Mouse (Mus musculus) cerebellum, adult 11 months (tissue): ENCODE data around the gene P4hb.
"Not testable (repeated sequence)": the region's sequence is repeated elsewhere in the genome, so short reads cannot be mapped to it uniquely, and the experiment has no call there.

ENCODE experiments used
- DNase-seq: peaks from one replicate; pipeline ENCODE4 v3.0.0; 2022

P4hb gene

GRCm38 (mm10) chr11:120535145-120535544 is 37.9 kb downstream of the P4hb start:
- no peak for DNase-seq

- no peak for DNase-seq
Measured at GRCm38 (mm10) chr11:120534093-120534492, 39.0 kb downstream of the P4hb start.

- no peak for DNase-seq
Measured at GRCm38 (mm10) chr11:120531646-120532045, 41.4 kb downstream of the P4hb start.

GRCm38 (mm10) chr11:120530085-120530964 is 42.7 kb downstream of the P4hb start, which contains the start of gene Gcgr:
TSS of gene Gcgr (plus strand) at chr11:120530699.
- DNase-seq, result no peak

GRCm38 (mm10) chr11:120528903-120529302 is 44.1 kb downstream of the P4hb start:
- no peak for DNase-seq

GRCm38 (mm10) chr11:120527690-120528354 is 45.2 kb downstream of the P4hb start:
- DNase-seq, result no peak

GRCm38 (mm10) chr11:120525959-120526358 is 47.1 kb downstream of the P4hb start:
- DNase-seq, result no peak

GRCm38 (mm10) chr11:120522581-120522980 is 50.5 kb downstream of the P4hb start:
- DNase-seq, result no peak

GRCm38 (mm10) chr11:120520967-120521540 is 52.0 kb downstream of the P4hb start:
- DNase-seq, result peak; percentile 84

GRCm38 (mm10) chr11:120520498-120520897 is 52.6 kb downstream of the P4hb start:
- DNase-seq, result no peak

GRCm38 (mm10) chr11:120519738-120520137 is 53.3 kb downstream of the P4hb start:
- DNase-seq, result no peak

GRCm38 (mm10) chr11:120518558-120518957 is 54.5 kb downstream of the P4hb start:
- DNase-seq, result no peak

- no peak for DNase-seq
Measured at GRCm38 (mm10) chr11:120518027-120518426, 55.0 kb downstream of the P4hb start.

- no peak for DNase-seq
Measured at GRCm38 (mm10) chr11:120517147-120517546, 55.9 kb downstream of the P4hb start.

GRCm38 (mm10) chr11:120515611-120516010 is 57.4 kb downstream of the P4hb start:
- DNase-seq, result peak; percentile 88

- DNase-seq, result not testable (repeated sequence)
Measured at GRCm38 (mm10) chr11:120514262-120514661, 58.8 kb downstream of the P4hb start.

- peak; percentile 50 for DNase-seq
Measured at GRCm38 (mm10) chr11:120512790-120513453, 60.1 kb downstream of the P4hb start.

- no peak for DNase-seq
Measured at GRCm38 (mm10) chr11:120510375-120511030, 62.5 kb downstream of the P4hb start.
